Mouse (Mus musculus) neutrophil, adult 5-6 weeks (primary cell): Measurements from ENCODE around the gene Carns1. TPM values are rescaled to one million over a fixed set of nuclear protein-coding genes. Genes with fewer than 3 reads are reported as not detected.
A peak's percentile ranks its signal among the peaks of the same experiment; 100 is the strongest.
"Not testable (repeated sequence)": the region's sequence is repeated elsewhere in the genome, so short reads cannot be mapped to it uniquely, and the experiment has no call there.

Source experiments
- ATAC-seq: fragments of 151-379, 151-347 bp; 2 replicates; pipeline ENCODE4 v1.8.0; 2017; ENCODE audit warnings: mild to moderate bottlenecking, moderate TSS enrichment; ENCODE audit not compliant: insufficient number of reproducible peaks, poor library complexity, low FRiP score, severe bottlenecking; ENCODE audit errors: extremely low read depth
- total RNA-seq: library from RNA; stranded (forward); fragments of 200-1000 nt; gene quantifications from 2 replicates; pipeline ENCODE4 v1.2.3, GENCODE M21; 2017

The Carns1 gene
- total RNA-seq, 1 experiment from 2014 or later, result 99.3 TPM

GRCm38 (mm10) chr19:4142416-4143173 is 32.7 kb downstream of the Carns1 start:
- no peak for ATAC-seq

GRCm38 (mm10) chr19:4140147-4140546 is 35.1 kb downstream of the Carns1 start:
- ATAC-seq, result no peak

DNA sequence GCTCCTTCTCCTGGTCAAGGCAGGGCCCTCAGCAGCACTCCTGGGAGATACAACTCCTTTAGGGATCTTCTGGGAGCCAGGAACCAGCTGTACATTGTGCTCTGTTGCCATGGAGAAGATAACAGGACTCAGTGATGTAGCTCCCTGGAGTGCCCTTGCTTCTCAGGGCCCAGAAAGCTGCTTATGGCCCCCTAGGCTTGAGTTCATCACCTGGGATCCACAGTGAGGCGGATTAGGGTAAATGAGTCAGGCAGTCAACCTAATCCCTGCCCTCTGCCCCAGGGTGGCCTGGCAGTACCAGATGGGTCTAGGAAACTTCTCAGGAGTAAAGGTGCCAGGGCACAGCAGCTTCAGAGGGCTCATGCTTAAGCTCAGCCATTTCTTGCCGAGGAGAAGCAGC is 35.8 kb downstream of the Carns1 start, which contains the start of gene Gpr152:
TSS of gene Gpr152 (plus strand) at position 342 of the 400 bp plus-strand sequence.
- ATAC-seq, result no peak

- ATAC-seq, result peak; percentile 27; the same call in 1 of the 2 replicates
Measured at GRCm38 (mm10) chr19:4137913-4138312, 37.4 kb downstream of the Carns1 start.

DNA sequence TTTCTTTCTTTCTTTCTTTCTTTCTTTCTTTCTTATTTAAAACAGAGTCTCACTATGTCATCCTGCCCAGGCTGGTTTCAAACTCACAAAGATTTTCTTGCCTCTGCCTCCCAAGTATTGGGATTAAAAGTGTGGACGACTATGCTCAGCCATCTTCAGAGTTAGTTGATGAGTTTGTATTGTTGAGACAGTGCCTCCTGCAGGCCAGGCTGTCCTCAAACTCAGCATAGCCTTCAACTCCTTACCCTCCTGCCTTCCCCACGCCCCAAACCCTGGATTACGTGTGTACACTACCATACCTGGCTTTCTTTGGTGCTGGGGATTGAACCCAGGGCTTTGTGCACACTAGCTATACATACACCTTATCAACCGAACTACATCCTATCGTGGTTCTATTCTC is 38.8 kb downstream of the Carns1 start:
- ATAC-seq, result no peak

- peak; percentile 71 for ATAC-seq
Measured at GRCm38 (mm10) chr19:4135963-4136345, 39.3 kb downstream of the Carns1 start.

- not testable (repeated sequence) for ATAC-seq
Measured at GRCm38 (mm10) chr19:4135229-4135962, 39.9 kb downstream of the Carns1 start.

DNA sequence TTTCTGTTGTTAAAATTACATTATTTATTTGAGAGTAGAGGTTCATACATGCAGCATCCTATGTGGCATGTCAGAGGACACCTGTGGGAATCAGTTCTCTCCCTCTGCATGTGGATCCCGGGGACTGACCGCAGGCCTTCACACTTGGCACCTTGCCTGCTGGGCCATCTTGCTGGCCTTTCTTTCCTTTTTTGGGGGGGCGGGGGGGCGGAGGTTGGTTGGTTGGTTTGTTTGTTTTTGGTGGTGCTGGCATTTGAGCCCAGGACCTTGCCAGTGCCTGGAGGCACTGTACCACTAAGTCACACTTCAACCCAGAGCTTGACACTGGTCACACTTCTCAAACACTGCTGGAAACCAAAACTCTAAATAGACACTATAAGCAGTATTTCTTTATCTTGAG is 40.9 kb downstream of the Carns1 start:
- no peak for ATAC-seq

DNA sequence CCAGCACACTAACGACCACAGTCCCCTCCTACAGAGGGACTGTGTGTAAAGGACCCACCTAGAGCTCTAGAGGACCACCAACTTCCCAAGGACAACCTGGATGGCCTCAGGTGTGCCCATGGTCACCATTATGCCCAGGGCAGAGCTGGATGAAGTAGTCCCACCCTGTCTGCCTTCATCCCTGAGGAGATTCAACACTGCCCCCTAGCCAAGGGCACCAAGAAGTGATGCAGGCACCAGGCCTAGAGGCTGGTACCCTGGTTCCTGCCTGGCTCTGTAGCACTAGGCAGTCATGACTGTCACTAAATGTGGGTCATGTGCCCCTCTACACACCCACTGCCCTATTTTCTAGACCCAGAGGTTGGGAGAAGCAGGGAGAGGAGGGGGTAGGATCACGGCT is 43.5 kb downstream of the Carns1 start:
- ATAC-seq, result no peak

- ATAC-seq, result no peak
Measured at GRCm38 (mm10) chr19:4131075-4131474, 44.2 kb downstream of the Carns1 start.

DNA sequence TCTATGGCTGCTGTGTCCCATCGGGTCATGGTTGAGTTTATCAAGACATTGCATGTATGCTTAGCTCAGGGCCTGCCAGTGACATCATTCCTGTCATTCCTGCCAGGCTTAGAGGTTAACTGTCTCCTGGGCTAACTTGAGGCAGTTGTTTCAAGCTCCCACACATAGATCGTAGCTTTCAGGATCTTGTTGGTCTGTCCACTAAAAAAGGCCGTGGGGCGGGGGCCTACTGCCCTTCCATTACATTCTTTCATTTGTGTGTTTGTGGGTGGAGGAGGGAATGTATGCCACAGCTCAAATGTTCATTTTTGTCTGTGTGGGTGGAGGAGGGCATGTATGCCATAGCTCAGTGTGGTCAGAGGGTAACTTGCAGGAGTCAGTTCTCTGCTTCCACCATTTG is 45.2 kb downstream of the Carns1 start:
- ATAC-seq, result no peak

DNA sequence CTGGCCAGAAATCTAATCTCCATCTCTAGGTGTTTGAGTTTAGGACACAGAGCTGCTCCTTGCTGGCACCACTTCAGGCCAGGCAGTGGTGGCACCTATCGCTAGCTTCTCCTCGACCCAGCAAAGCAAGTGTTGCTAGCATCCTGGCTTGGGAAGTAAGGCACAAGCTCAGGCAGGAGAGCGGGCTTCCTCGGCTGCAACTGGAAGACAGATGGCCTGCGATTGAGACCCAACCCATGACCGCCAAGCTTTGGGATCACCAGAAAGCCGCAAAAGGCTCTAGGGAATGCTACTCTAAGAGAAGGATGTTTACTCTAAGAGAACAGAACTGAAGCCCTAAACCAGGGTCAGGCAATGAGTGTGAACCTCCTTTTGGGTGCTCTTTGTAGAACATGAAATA is 45.8 kb downstream of the Carns1 start:
- no peak for ATAC-seq

DNA sequence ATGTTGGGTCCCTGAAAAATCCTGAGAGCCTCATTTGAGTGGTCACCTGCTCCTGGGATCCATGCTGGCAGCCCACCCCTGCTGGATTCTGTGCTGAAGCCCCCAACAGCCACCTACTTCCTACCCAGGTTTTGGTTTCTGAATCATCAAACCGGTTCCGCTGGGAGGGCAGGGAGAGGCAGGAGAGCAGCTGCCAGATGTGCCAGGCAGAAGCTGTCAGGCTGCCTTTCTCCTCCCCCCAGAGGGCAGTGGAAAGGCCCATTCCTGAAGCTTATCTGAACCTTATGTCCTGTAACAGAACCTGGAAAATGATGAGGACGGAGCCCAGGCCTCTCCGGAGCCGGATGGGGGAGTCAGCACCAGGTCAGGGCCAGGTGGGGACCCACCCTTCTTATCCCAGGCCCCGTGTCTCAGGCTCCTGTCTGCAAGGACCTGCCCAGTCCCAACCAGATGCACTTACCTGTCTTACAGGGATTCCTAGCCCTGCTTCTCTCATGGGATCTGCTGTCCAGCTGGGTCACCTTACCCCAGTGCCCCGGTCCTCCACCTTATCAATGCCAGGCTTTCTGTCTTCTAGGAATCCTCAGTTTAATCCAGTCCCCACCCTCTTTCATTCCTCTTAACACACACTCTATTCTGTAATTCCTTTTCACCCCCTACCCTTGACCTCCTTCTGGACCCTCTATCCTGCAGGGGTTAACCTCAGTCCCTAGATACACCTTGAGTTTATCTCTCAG is 48.4 kb downstream of the Carns1 start:
- no peak for ATAC-seq

DNA sequence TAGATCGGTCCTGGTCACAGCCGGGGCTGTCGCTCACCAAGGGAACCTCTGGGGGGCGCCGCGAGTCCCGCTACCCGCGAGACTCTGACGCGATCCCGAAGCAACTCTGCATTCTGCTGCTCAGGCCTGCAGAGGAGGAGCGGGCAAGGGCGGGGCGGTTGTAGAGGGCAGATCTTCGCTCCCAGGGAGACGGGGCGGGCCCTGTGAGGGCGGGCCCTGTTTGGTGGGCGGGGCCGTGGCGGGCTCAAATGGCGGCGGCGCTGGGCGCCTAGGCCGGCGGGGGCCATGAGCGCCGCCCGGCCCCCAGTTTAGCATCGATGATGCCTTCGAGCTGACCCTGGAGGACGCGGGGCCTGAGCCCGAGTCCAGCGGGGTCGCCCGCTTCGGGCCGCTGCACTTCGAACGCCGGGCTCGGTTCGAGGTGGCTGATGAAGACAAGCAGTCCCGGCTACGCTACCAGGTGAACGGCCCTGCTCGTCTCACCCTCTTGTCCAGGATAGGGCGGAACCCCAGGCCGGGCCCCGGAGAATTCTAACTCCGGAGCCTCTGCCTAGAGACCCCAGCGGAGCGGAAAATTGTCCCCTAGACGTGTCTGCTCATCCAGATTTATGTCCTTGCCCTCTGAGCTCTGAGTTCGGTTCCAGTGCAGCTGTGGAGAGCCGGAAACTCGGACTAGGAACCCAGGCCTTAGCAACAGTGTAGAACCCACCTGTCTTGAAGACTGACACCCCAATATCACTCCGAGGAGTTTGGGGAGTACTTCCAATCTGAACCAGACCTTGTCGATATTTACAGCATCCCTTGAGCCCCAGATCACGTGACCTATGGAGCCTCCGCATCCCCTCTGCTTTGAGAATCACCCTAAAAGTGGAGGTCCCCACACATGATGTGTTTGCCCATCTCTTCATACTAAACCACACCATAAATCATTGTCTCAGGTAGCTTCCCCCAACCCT is 49.3 kb downstream of the Carns1 start, which contains the start of gene Aip:
TSS of gene Aip (minus strand) at position 118 of the 956 bp plus-strand sequence.
- ATAC-seq, result peak; percentile 73

- ATAC-seq, result not testable (repeated sequence)
Measured at GRCm38 (mm10) chr19:4125268-4125667, 50.0 kb downstream of the Carns1 start.

- no peak for ATAC-seq
Measured at GRCm38 (mm10) chr19:4124432-4124831, 50.8 kb downstream of the Carns1 start.

DNA sequence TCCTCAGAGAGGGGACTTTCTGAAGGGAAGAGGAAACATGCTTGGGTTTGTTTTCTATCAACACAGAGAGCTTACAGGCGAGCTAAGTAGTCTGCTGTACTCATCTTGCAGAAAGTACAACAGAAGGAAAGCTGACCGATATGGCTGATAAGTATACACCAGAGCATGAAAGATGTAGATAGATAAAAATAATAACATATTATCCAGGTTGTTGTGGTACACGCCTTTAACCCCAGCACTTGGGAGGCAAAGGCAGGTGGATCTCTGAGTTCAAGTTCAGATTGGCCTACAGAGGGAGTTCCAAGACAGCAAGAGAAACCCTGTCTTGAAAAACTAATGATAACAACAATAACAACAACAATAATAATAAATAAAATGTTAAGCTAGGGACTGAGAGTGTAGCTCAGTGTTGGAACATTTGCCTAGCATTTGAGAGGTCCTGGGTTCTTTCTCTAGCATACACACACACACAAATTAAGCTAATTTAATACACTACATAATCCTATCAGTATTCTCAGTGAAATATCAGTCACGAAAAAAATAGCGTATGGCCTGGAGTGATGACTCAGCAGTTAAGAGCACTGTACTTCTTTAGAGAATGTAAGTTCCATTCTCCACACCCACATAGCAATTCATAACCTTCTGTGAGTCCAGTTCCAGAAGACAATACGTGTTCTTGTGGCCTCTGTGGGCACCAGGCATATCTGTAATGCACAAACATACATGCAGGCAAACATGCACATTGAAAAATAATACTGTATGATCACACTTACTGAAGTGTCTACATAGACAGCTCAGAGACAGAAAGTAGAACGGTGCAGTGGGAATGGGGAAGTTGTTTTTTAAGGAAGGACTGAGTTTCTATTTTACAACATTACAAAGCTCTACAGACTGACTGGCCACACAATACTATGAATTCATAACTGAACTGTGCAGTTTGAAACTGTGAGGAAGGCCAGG is 52.6 kb downstream of the Carns1 start:
- no peak for ATAC-seq
